Mouse (Mus musculus): ENCODE measurements around the gene Prr12. TPM values are rescaled to one million over a fixed set of nuclear protein-coding genes. Genes with fewer than 3 reads are reported as not detected.
"Not testable (repeated sequence)": the region's sequence is repeated elsewhere in the genome, so short reads cannot be mapped to it uniquely, and the experiment has no call there.

Prr12 gene
- polyA plus RNA-seq (2015; fragmentation: Nextera tagmentation; extraction: Ambion mirVana), result 7.6 and 9.0 TPM in 2 replicates

GRCm38 (mm10) chr7:45052862-45053116, at the start of gene Prr12:
Gene Prr12 (minus strand): TSS chr7:45052881.
- no peak for DNase-seq (ENCODE audit: low spot score)

DNA sequence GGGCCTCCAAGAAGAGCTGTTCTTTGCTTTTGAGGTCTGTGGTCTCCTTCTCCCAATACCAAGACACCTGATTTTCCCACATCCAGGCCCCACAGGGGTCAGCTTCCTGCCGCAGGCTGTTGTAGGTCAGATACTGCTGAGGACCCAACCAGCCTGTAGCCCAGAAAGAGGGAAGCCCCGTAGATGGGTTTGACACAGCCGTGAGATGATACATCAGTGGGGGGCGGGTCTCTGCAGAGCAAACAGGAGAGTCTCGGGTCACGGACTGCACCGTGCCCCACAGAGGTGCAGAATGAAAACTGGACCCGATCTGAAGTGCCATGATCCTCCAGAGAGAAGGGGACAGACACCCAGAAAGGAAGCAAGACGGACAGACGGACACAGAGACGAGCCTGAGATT, 49.8 kb upstream of the Prr12 start:
- DNase-seq (ENCODE audit: low spot score), result no peak

GRCm38 (mm10) chr7:45100046-45100445, 47.4 kb upstream of the Prr12 start:
- no peak for DNase-seq (ENCODE audit: low spot score)

DNA sequence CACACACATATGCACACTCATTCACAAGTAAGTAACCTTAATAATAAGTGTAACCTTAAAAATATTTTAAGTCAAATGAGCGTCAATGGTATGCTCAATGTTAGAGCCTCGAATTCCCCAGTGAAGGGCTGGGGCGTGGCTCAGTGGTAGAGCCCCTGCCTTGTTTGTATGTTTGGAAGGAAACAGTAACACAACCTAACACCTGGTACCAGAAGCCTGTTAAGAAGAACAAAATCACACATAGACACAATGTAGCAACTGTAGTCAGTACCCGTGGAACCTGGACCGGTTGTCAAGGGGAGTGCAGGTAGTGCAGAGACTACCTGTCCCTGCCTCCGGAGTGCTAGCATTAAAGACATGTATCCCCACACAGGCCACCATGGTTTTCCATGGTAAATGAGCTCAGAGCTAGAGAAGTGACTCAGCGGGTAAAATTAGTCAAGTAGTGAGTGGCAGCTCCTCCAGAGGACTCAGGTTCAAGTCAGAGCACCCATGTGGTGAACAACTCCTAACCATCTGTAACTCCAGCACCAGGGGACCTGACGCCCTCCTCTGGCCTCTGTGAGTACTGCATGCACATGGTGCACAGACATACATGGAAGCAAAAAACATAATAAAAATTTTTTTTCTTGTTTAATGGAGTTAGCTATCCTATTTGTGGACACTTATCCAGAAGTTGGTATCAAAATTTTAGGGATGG, 46.0 kb upstream of the Prr12 start:
- DNase-seq (ENCODE audit: low spot score), result no peak

DNA sequence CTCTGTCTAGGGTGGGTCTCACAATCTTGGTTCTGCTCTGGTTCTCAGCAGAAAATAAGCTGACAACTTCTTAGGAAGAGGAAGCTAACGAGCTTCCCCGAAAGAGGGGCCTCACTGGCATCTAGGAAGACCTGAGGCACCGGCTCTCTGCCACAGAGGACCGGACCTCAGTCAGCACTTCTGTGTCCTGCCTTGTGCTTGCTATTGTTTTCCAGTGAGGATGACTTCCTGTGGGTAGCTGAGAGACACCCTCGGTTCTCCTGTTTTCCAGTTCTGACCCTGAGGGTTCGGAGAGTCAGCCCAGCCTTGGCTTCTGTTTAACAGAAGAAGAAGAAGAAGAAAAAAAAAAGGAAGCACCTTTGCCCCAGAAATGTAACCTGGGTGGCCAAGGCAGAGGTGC, 44.8 kb upstream of the Prr12 start:
- DNase-seq (ENCODE audit: low spot score), result no peak

DNA sequence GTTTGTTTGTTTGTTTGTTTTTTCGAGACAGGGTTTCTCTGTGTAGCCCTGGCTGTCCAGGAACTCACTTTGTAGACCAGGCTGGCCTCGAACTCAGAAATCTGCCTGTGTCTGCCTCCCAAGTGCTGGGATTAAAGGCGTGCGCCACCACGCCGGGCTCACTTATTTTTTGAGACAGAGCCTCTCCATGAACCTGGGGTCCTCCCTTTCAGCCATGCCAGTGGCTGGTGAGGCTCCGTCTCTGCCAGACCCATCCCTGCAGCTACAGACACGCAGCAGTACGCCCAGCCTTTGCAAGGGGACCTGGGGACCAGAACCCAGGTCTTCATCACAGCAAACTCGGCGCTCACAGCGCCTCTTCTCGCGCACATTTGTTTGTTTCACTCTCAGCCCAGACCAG, 43.3 kb upstream of the Prr12 start:
- DNase-seq (ENCODE audit: low spot score), result not testable (repeated sequence)

DNA sequence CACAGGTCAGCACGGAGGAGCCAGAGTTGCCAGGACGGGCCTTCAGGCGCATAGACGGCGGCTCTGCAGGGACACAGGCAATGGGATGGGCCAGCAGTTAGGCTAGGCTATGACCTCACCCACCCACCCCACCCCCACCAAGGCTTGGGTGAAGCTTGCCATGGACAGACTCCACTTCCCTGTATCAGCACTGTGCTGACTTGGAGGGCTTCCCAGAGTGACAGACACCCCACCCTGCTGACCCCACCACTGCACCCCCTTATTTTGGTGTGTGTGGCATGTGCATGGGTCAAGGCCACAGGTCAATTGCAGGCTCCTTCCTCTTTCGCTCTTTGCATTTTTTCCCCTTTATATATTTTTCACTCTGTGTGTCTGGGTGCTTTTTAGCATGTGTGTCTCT, 42.7 kb upstream of the Prr12 start:
- no peak for DNase-seq (ENCODE audit: low spot score)

- no peak for DNase-seq (ENCODE audit: low spot score)
Measured at GRCm38 (mm10) chr7:45094121-45094520, 41.4 kb upstream of the Prr12 start.

GRCm38 (mm10) chr7:45093516-45093905, 40.8 kb upstream of the Prr12 start:
- peak; percentile 71 for DNase-seq (ENCODE audit: low spot score)

DNA sequence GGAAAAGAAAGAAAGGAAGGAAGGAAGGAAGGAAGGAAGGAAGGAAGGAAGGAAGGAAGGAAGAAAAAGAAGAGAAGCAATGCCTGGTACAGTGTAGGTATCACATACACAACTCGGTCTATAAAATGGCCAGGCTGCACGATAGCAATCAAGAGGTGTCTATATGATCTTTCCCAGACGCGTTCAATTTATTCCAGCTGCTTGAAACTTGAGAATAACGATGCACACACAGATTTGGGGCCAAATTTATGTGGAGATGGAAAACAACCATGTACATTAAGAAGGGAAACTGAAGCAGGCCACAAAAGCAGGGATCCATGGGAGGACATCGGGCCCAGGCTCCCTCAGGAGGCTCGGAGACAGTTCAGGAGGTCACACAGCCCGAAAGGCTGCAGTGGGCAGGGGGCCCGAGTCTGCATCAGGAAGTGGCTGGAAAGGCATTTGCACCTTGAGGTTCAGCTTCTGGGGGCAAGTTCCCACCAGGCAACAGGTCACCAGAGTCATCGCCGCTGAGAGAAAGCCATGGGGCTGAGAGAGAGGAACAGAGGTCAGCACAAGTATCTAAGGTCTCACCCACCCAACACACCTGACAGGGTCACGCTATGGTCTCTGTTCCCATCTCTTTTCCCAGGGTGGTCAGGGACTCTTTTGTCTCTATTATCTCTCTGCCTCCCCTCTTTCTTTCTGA, 40.3 kb upstream of the Prr12 start:
- no peak for DNase-seq (ENCODE audit: low spot score)

- no peak for DNase-seq (ENCODE audit: low spot score)
Measured at GRCm38 (mm10) chr7:45092048-45092447, 39.4 kb upstream of the Prr12 start, which contains the start of gene Rcn3. Gene Rcn3 (minus strand): TSS chr7:45092221.

DNA sequence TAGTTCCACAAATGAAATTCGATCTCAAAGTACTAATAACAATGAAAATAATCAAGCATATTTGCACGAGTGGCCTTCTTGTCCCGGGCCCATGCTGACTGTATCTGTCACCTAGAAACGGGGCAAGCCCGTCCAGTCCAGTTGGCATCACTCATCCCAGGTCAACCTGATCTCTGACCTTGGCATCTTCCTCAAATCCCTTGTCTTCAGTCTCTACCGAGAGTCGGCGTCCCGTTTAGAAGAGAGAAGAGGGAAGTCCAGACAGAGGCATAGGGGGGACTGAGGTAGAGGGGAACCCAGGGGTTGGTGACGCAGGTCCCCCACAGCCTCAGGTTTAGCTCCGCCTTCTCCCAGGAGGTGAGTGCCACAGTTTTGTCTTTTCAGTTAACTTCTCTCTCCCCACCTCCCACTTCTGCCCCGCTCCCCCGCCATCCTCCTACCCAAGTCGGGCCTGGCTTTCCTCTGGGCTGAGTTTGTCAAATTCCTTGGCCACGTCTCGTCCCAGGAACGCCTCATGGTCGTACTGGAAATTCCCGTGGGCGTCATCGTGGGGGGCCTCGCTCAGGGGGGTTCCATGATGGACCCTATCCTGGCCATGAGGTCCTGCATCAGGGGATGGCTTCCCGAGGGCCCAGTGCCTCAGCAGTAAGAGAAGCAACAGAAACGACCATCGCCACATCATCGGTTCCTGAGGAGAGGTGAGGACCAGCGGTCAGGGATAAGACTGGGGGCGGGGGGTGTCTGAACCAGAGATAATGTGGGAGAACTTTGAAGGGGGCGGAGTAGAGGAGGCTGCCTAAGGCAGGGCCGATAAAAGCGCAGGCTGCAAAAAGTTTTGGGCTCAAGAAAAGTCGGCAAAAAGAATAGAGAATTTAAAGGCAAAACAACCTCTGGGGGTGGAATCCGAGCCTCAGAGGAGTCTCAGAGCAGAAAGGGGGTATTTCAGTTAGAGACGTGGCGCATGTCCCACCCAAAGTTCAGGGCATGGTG, 38.6 kb upstream of the Prr12 start:
- no peak for DNase-seq (ENCODE audit: low spot score)

DNA sequence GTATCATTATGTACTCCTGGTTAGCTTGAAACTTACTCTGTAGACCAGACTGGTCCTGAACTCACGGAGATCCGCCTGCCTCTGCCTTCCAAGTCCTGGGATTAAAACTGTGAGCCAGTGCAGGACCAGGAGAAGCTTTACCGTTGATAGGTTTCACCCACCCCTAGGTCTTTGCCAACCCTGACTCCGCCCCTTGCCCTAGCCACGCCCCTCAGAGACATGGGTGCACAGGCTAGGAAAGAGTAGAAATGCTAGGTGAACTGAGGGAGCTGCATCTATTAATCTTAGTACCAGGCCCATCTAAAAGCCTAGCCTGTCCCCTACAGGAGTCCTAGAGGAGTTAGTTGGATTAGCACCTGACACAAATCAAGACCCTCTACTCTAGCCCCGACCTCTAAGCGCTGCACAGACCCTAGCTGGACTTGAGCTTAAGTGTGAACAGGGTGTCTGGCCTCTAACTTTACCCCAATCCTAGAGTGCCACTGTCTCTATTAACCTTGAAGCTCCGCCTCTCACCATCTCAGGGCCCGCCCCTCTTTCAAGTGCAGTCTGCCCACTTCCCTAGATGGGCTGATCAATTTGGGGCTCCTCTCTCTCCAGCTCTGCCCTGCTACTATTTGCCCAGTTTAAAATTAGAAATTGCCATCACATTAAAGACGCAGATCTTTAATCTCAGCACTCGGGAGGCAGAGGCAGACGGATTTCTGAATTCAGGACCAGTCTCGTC, 37.7 kb upstream of the Prr12 start:
- DNase-seq (ENCODE audit: low spot score), result no peak

DNA sequence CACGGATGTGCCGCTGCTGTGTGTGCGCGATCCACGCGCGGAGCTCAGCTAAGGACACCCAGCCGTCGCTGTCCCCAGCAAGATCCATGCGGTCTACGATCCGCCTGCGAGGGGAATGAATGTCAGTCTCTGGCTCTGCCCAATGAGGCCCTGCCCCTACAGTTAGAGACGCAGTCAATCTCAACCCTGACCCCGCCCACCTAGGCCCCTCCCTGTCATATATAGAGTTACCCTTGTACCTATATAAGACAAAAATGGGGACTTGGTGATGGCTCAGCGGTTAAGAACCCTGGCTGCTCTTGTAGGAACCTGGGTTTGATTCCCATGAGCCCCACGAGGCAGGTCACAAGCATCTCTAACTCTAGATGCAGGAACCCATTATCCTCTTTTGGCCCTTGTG, 35.9 kb upstream of the Prr12 start:
- no peak for DNase-seq (ENCODE audit: low spot score)

DNA sequence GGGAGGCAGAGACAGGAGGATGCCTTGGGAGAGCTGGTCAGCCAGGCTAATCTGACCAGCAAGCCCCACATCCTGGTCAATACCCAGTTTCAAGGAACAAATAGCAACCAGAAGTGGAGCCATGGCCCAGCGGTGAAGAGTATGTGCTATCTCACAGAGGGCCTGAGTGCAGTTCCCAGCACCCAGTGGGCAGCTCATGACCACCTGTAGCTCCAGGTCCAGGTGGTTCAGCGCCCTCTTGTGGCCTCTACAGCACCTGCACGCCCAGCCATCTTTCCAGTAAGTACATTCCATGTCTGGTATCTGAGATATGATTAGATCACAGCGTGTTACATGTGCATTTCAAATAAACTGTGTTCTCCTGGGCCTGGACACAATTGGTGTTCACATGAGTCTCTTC, 33.4 kb upstream of the Prr12 start:
- no peak for DNase-seq (ENCODE audit: low spot score)

GRCm38 (mm10) chr7:45083300-45083890, 30.7 kb upstream of the Prr12 start:
- peak; percentile 53 for DNase-seq (ENCODE audit: low spot score)

GRCm38 (mm10) chr7:45082401-45083299, 30.0 kb upstream of the Prr12 start:
- peak; percentile 62 for DNase-seq (ENCODE audit: low spot score)

GRCm38 (mm10) chr7:45081016-45081415, 28.3 kb upstream of the Prr12 start:
- no peak for DNase-seq (ENCODE audit: low spot score)

GRCm38 (mm10) chr7:45079856-45080255, 27.2 kb upstream of the Prr12 start:
- peak; percentile 91 for DNase-seq (ENCODE audit: low spot score)

DNA sequence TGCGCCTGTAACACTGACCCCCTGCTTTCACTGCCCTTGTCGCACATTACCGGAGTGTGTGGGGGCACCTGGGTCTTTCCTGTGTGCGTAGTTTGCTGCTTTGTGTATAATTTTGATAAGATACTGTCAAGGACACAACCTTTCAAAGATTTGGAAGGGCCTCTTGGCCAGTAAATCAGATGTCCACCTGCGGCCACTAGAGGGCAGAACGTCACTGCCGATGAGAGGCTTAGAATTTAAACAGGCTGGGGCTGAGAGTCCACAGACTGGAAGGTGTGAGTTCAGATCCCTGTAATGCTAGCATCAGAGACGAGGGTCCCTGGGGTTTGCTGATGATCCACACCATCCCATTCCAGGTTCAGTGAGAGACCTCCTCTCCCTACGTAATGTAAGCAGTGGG, 25.8 kb upstream of the Prr12 start:
- peak; percentile 75 for DNase-seq (ENCODE audit: low spot score)
